Mouse (Mus musculus) kidney, postnatal 0 days (tissue): ENCODE measurements around the gene Trpc7. TPM values are rescaled to one million over a fixed set of nuclear protein-coding genes. Genes with fewer than 3 reads are reported as not detected.

Experiments
- ATAC-seq: fragments of 200-750 bp; cut with Nextera tagmentation; replicated peaks from 2 replicates; pipeline ENCODE4 v1.8.0; 2017; ENCODE audit warnings: low read depth, moderate number of reproducible peaks, moderate TSS enrichment, moderate library complexity; ENCODE audit not compliant: low FRiP score
- DNase-seq: peaks from one replicate; pipeline ENCODE4 v3.0.0-alpha.2; 2016; ENCODE audit warnings: low spot score
- H3K27ac ChIP-seq: fragments of 300-500 bp; sonication (generic); 2 replicates; pipeline ENCODE4 v1.5.1; 2014; ENCODE audit warnings: mild to moderate bottlenecking
- H3K27me3 ChIP-seq: fragments of 300-500 bp; sonication (generic); 2 replicates; pipeline ENCODE4 v1.6.1; 2014; ENCODE audit warnings: low read length, mixed read lengths; ENCODE audit not compliant: insufficient read depth
- H3K36me3 ChIP-seq: fragments of 300-500 bp; sonication (generic); 2 replicates; pipeline ENCODE4 v1.6.1; 2014; ENCODE audit warnings: low read length, mixed read lengths; ENCODE audit not compliant: insufficient read depth
- H3K4me1 ChIP-seq: fragments of 300-500 bp; sonication (generic); replicated peaks from 2 replicates; pipeline ENCODE4 v1.6.1; 2014; ENCODE audit warnings: antibody characterized with exemption, low read length, mixed read lengths; ENCODE audit not compliant: insufficient read depth
- H3K4me2 ChIP-seq: fragments of 300-500 bp; sonication (generic); 2 replicates; pipeline ENCODE4 v1.6.1; 2014; ENCODE audit warnings: mild to moderate bottlenecking, low read length, moderate library complexity, mixed read lengths
- H3K4me3 ChIP-seq: fragments of 300-500 bp; sonication (generic); replicated peaks from 2 replicates; pipeline ENCODE4 v1.5.1; 2014; ENCODE audit warnings: low read depth, low read length
- H3K9ac ChIP-seq: fragments of 300-500 bp; sonication (generic); 2 replicates; pipeline ENCODE4 v1.6.1; 2014; ENCODE audit warnings: low read depth, low read length
- H3K9me3 ChIP-seq: fragments of 300-500 bp; sonication (generic); replicated peaks from 2 replicates; pipeline ENCODE4 v1.6.1; 2016; ENCODE audit warnings: low read length, inconsistent platforms, mixed read lengths
- CTCF ChIP-seq: IDR thresholded peaks from 2 replicates; pipeline ENCODE4 v1.5.1; 2016; ENCODE audit warnings: antibody characterized with exemption, low read depth, mild to moderate bottlenecking, moderate library complexity
- WGBS: fragments of 180-500 bp; shearing (Covaris S2); extraction: QIAGEN DNeasy Blood & Tissue Kit; methylation state at CpG from one replicate; pipeline ENCODE4 v1.1.7; 2014; 5-methylcytosine and 5-hydroxymethylcytosine counted together
- polyA plus RNA-seq: library from polyadenylated mRNA; unstranded; fragments of >200 nt; fragmentation: Nextera tagmentation; extraction: Ambion mirVana; gene quantifications from 2 replicates; pipeline ENCODE4 v1.2.1, GENCODE M21; 2015

Trpc7 gene
- polyA plus RNA-seq, 1 experiment from 2014 or later: 0.16 TPM

DNA sequence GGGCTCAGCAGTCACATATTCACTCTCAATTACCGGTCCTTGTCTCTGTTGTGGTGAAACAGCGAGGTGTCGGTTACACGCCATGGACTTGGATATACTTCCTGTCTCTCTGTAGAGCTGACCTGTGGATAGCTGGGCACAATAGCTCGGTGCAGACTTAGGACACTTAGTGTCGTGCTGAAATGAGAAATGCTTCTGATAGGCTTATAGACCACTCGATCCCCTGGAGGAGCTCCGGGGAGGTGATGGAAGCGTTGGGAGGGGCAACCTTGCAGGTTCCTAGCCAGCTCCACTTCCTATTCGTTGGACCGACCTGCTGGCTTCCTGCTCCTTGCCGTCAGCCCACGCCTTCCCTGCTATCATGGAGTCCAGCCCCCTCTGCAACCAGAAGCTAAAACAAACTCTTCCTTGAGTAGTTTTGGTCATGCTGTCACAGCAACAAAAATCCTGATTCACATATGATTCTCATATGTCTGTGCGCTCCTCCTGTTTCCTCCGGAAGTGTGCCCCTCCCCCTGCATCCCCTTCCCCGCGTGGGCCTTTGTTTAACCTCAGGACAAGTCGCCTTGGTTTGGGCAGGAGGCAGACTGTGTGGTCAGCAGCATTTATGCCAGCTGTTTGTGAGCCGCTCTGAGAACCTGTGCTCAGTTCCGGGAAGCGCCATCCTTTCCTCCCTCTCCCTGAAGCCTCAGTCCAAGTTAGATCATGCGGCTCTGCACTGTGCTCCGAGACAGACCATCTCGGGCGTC lies 130.3 kb downstream of the Trpc7 start:
- Histone ChIP-seq H3K36me3 (no peaks in the 10 kb centered on the region), H3K9ac (no peak overlapping the region), H3K27me3 (no peaks in the 10 kb centered on the region), H3K4me3 (0 out of 2 replicates have a peak overlapping the region, but pooled peaks have one; percentile 6), H3K27ac (no peak overlapping the region), H3K9me3 (no peaks in the 10 kb centered on the region), H3K4me1 (no peaks in the 10 kb centered on the region), H3K4me2 (peak overlapping the region; percentile 50)
- peak; percentile 55 for DNase-seq
- WGBS: 29% methylated on average over 25 of the region's 25 CpGs
- TF ChIP-seq CTCF: no peak
- peak; percentile 43; the same call in 1 of the 2 replicates for ATAC-seq

DNA sequence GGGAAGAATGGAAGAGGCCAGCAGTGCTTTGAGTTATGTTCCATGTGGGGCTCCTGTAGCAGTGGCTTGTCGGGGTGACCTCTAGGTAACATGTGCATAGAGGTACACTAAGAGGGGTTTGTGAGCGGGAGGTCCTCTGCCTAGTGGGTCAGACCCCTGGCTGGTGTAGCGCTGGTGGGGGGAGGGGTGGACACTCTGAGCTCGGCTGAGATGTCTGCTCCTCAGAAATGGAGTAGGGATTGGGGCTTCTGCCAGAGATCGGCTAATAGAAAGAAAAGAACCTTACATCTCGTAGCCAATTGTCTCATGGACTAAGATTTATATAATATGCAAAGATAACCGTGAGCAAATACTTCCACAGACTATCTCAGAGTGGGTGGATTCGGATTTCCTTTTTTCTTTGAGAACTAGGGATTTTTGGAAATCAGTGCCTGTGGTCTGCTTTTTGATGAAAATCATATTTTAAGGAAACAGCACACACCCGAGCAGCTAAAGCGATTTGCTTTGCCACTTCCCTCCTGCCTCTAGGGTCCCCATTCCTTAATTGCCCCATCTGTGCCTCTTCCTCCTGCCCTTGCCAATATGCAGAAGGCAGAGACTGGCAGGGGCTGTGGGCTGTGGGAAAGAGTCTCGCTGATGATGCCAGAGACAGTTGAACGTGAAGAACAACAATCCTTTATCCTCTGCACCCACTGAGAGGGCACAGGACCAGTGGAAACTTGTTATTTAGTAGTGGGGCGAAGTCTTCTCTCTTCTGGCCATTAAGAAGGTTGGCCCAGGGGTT lies 133.2 kb downstream of the Trpc7 start:
- H3K4me1 ChIP-seq: no peaks in the 10 kb centered on the region
- no peaks in the 10 kb centered on the region for H3K9me3 ChIP-seq
- DNase-seq (no peak), ATAC-seq (no peak)
- H3K36me3 ChIP-seq: no peaks in the 10 kb centered on the region
- WGBS: 42% methylated on average over 13 of the region's 13 CpGs
- no peak overlapping the region for H3K9ac ChIP-seq
- no peak for TF ChIP-seq CTCF
- no peak overlapping the region for H3K4me3 ChIP-seq
- no peak overlapping the region for H3K4me2 ChIP-seq
- H3K27ac ChIP-seq: no peak overlapping the region
- H3K27me3 ChIP-seq: no peaks in the 10 kb centered on the region

DNA sequence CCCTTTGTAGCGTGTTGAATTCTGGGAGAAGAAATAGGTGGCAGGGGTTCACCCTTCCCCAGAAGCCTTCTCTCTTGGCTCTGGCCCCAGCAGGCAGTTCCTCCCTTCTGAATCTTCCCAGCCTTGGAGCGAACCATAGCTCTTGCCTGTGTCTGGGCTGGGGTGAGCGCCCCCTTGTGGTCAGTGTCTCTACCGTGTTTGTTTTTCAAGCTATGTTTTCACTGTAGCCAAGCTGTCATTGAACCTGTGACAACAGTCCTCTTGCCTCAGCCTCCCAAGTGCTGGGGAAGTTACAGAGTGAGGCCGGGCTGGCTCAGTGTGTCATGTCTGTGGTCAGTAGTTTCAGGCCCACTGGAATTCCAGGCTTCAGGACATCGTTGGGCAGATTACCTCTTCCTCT lies 137.3 kb downstream of the Trpc7 start:
- peak; percentile 93 for TF ChIP-seq CTCF
- Histone ChIP-seq H3K9ac (no peak overlapping the region), H3K4me3 (no peak overlapping the region), H3K4me2 (no peak overlapping the region), H3K27me3 (peaks cover 7% of the 10 kb centered on the region; the same call in 1 of the 2 replicates), H3K27ac (no peak overlapping the region), H3K36me3 (no peaks in the 10 kb centered on the region), H3K4me1 (peaks cover under 1% of the 10 kb centered on the region; the same call in 1 of the 2 replicates), H3K9me3 (no peaks in the 10 kb centered on the region)
- WGBS: 29% methylated on average over 6 of the region's 6 CpGs
- peak; percentile 85 for DNase-seq
- no peak for ATAC-seq

DNA sequence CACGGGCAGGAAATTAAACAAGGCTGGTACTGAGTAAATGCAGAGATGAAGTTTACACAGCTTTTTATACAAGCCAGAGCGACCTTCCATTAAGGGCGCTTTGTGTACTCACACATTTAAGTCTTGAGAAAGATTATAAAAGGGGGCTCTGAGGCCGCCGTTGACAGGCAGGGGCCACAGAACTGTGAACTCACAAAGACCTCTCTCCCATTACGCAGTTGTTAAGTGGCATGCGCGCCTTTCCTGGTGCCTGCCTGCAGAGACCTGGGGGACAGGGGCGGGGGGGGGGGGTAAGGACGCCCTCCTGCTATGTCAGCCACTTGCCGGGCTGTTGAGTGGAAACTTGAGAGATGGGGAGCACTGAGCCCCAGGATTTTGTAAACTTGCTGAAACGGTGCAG lies 138.6 kb downstream of the Trpc7 start:
- 59% methylated on average over 12 of the region's 12 CpGs for WGBS
- no peak for ATAC-seq
- TF ChIP-seq CTCF: no peak
- H3K9ac ChIP-seq: no peak overlapping the region
- no peaks in the 10 kb centered on the region for H3K9me3 ChIP-seq
- no peak overlapping the region for H3K27ac ChIP-seq
- H3K4me2 ChIP-seq: no peak overlapping the region
- no peak for DNase-seq
- no peak overlapping the region for H3K4me3 ChIP-seq
- peaks cover 18% of the 10 kb centered on the region; the same call in 1 of the 2 replicates for H3K27me3 ChIP-seq
- no peaks in the 10 kb centered on the region for H3K36me3 ChIP-seq
- peaks cover 12% of the 10 kb centered on the region for H3K4me1 ChIP-seq

DNA sequence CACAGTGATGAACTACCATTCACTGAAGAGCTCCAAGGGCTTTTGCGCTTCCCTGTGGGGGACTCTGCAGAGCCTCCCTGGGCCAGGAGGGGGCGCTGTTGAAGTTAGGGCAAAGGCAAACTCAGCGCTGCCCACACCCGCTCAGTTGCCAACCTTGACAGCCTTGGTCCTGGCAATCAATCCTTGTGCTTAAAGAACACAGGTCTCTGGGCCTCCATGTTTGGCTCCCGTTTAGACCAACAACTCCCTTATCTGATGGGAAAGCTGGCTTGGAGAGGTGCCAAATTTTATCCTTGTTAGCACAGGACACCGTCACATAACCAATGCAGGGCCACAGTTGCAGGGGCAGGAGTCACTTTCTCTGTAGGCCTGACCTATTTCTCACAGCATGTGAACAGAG lies 139.9 kb downstream of the Trpc7 start:
- Histone ChIP-seq H3K4me1 (peaks cover 12% of the 10 kb centered on the region), H3K36me3 (no peaks in the 10 kb centered on the region), H3K27ac (no peak overlapping the region), H3K9ac (no peak overlapping the region), H3K4me3 (no peak overlapping the region), H3K4me2 (no peak overlapping the region), H3K27me3 (peaks cover 24% of the 10 kb centered on the region), H3K9me3 (no peaks in the 10 kb centered on the region)
- TF ChIP-seq CTCF: peak; percentile 47
- no peak for DNase-seq
- 63% methylated on average over 6 of the region's 6 CpGs for WGBS
- ATAC-seq: no peak

DNA sequence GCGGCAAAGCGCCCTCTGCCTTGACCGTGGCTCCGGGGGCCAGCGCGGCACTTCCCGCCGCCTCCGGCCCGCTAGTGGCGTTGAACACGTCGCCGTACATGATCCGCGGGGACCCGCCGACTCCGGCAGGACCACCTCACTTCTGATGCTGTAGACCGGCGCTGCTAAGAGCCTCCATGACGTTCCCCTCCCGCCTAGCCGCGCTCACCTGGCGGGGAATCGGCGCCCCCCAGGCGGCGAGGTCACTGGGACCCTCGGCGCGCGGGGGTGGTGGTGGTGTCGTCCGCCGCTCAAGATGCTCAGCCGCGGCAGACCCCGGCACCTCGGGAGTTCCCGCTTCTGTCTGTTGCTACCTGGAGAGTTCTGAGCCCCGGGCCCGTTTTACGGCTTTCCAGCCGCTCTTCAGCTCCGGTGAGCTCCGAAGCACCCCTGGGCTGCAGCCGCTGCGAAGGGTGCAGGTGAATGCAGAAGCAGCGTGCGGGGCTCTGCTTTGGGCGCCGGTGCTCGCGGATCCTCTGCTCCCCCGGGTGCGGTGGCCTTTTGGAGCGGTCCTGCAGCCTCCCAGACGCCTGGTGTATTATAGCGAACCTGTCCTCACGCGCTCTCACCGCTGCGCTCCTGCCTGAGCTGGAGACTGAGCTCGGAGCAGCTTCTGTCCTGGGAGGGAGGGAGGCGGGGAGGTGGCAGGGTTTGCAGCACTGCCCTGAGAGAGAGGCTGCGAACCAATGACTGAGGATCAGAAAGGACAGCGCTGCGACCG lies 142.4 kb downstream of the Trpc7 start, which contains the start of gene Gm45623:
TSS of gene Gm45623 (minus strand) at position 636 of the 760 bp plus-strand sequence.
- Histone ChIP-seq H3K9ac (peak within 1 kb of the TSS; percentile 10; the same call in 1 of the 2 replicates), H3K4me3 (peak within 1 kb of the TSS; percentile 44), H3K36me3 (no peaks in the 10 kb centered on the region), H3K4me2 (peak within 1 kb of the TSS; percentile 76), H3K9me3 (no peaks in the 10 kb centered on the region), H3K4me1 (peaks cover 14% of the 10 kb centered on the region), H3K27ac (no peak within 1 kb of the TSS), H3K27me3 (peaks cover 24% of the 10 kb centered on the region)
- DNase-seq: no peak
- 1% methylated on average over 67 of the region's 71 CpGs for WGBS
- no peak for ATAC-seq
- TF ChIP-seq CTCF: no peak
